Mouse (Mus musculus) C2C12 (cell line): ENCODE results near the gene Soga1. TPM values are rescaled to one million over a fixed set of nuclear protein-coding genes. Genes with fewer than 3 reads are reported as not detected.

ENCODE experiments used
- H3K27me3 ChIP-seq: one replicate; pipeline ENCODE4 v1.6.1; 2011; ENCODE audit not compliant: control insufficient read depth, insufficient read depth, insufficient read length
- H3K36me3 ChIP-seq: one replicate; pipeline ENCODE4 v1.6.1; 2011; ENCODE audit not compliant: control insufficient read depth, insufficient read depth
- H3K4me3 ChIP-seq: one replicate; pipeline ENCODE4 v1.5.1; 2011; ENCODE audit warnings: mild to moderate bottlenecking, control low read depth; ENCODE audit not compliant: poor library complexity, insufficient read depth, severe bottlenecking
- H3K79me2 ChIP-seq: one replicate; pipeline ENCODE4 v1.6.1; 2011; ENCODE audit not compliant: control insufficient read depth, insufficient read depth
- H3K79me3 ChIP-seq: one replicate; pipeline ENCODE4 v1.6.1; 2011; ENCODE audit warnings: low read depth, control low read depth
- H3ac ChIP-seq: one replicate; pipeline ENCODE3; 2011; ENCODE audit warnings: low read depth; ENCODE audit not compliant: control insufficient read depth, insufficient read length
- CEBPB ChIP-seq: IDR thresholded peaks from one replicate; pipeline ENCODE4 v1.6.1; 2011; ENCODE audit warnings: low read depth, mild to moderate bottlenecking, control low read depth, moderate library complexity
- CTCF ChIP-seq: IDR thresholded peaks from one replicate; pipeline ENCODE4 v1.5.1; 2011; ENCODE audit not compliant: control insufficient read depth, insufficient read depth, insufficient read length
- FOSL1 ChIP-seq: IDR thresholded peaks from one replicate; pipeline ENCODE4 v1.8.0; 2011; ENCODE audit warnings: mild to moderate bottlenecking, low read length; ENCODE audit not compliant: poor library complexity, insufficient read depth, severe bottlenecking
- MAX ChIP-seq: IDR thresholded peaks from one replicate; pipeline ENCODE4 v1.6.1; 2011; ENCODE audit warnings: mild to moderate bottlenecking, control low read depth
- MYOD1 ChIP-seq: IDR thresholded peaks from one replicate; pipeline ENCODE4 v1.6.1; 2011; ENCODE audit warnings: low read depth; ENCODE audit not compliant: control insufficient read depth, insufficient read length
- MYOG ChIP-seq: IDR thresholded peaks from one replicate; pipeline ENCODE4 v1.6.1; 2011; ENCODE audit not compliant: control insufficient read depth, insufficient read length; ENCODE audit errors: extremely low read depth
- USF1 ChIP-seq: IDR thresholded peaks from one replicate; pipeline ENCODE4 v1.6.1; 2011; ENCODE audit warnings: low read depth, mild to moderate bottlenecking, control low read depth, moderate library complexity
- polyA plus RNA-seq: library from polyadenylated mRNA; unstranded; fragments of >200 nt; fragmentation: generic; extraction: Trizol; gene quantifications from one replicate; pipeline ENCODE4 v1.2.1, GENCODE M21; 2012; ENCODE audit warnings: missing spikeins

The Soga1 gene
- polyA plus RNA-seq, 1 experiment, result 13.9 TPM

GRCm38 (mm10) chr2:157065879-157066226, 13.2 kb downstream of the Soga1 start:
- Histone ChIP-seq H3K4me3 (no peak overlapping the region), H3K79me3 (peaks cover 62% of the 10 kb centered on the region), H3K27me3 (no peaks in the 10 kb centered on the region), H3K36me3 (no peaks in the 10 kb centered on the region), H3ac (no peak overlapping the region), H3K79me2 (peaks cover 100% of the 10 kb centered on the region)
- TF ChIP-seq MYOD1 (no peak), CEBPB (no peak), MAX (no peak), CTCF (no peak), USF1 (no peak), MYOG (no peak), FOSL1 (no peak)

- Histone ChIP-seq H3K36me3 (peaks cover 2% of the 10 kb centered on the region), H3K79me2 (peaks cover 100% of the 10 kb centered on the region), H3K79me3 (peaks cover 62% of the 10 kb centered on the region), H3K4me3 (no peak overlapping the region), H3ac (peak overlapping the region; percentile 28), H3K27me3 (no peaks in the 10 kb centered on the region)
- TF ChIP-seq CTCF (no peak), MYOG (no peak), MYOD1 (no peak), MAX (no peak), USF1 (no peak), FOSL1 (no peak), CEBPB (no peak)
Measured at GRCm38 (mm10) chr2:157064978-157065878, 13.8 kb downstream of the Soga1 start.

- no peaks in the 10 kb centered on the region for H3K27me3 ChIP-seq
- H3ac ChIP-seq, result no peak overlapping the region
- peaks cover 94% of the 10 kb centered on the region for H3K79me2 ChIP-seq
- H3K36me3 ChIP-seq, result peaks cover 13% of the 10 kb centered on the region
- H3K4me3 ChIP-seq, result no peak overlapping the region
- peaks cover 58% of the 10 kb centered on the region for H3K79me3 ChIP-seq
- TF ChIP-seq CEBPB (no peak), CTCF (no peak), MYOG (no peak), MAX (no peak), USF1 (no peak)
Measured at GRCm38 (mm10) chr2:157064136-157064535, 14.9 kb downstream of the Soga1 start.

DNA sequence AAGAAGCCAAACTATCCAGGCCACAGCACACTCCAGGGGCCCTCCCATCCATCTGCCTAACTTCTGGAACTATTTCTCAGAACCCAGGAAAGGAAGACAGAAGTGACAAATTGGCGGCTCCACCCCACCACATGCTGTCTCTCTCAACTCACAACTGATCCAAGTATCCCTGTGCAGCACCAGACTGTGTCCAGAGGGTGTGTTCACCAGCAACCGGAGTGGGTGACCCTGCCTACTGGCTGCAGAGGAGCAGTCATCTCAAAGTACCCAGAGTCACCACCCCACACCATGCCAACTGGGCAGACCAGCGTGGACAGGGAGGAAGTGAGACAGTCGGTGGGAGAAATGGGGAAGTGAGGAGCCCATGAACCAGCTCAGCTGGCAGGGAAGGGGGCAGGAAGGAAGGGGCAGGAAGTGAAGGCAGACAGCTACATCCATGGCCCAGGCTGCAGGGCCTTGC, 15.8 kb downstream of the Soga1 start:
- TF ChIP-seq MAX, result no peak
- no peak for TF ChIP-seq FOSL1
- TF ChIP-seq CEBPB, result no peak
- no peak for TF ChIP-seq USF1
- no peak for TF ChIP-seq MYOD1
- TF ChIP-seq CTCF, result no peak
- no peak for TF ChIP-seq MYOG
- H3K36me3 ChIP-seq, result peaks cover 13% of the 10 kb centered on the region
- H3K27me3 ChIP-seq, result no peaks in the 10 kb centered on the region
- H3ac ChIP-seq, result no peak overlapping the region
- peaks cover 50% of the 10 kb centered on the region for H3K79me3 ChIP-seq
- H3K4me3 ChIP-seq, result no peak overlapping the region
- peaks cover 88% of the 10 kb centered on the region for H3K79me2 ChIP-seq

- no peaks in the 10 kb centered on the region for H3K27me3 ChIP-seq
- peaks cover 34% of the 10 kb centered on the region for H3K79me3 ChIP-seq
- H3K36me3 ChIP-seq, result peaks cover 19% of the 10 kb centered on the region
- no peak overlapping the region for H3ac ChIP-seq
- TF ChIP-seq CTCF (no peak), MYOD1 (no peak), CEBPB (no peak), FOSL1 (no peak), MYOG (no peak), MAX (no peak), USF1 (no peak)
- H3K4me3 ChIP-seq, result no peak overlapping the region
- peaks cover 76% of the 10 kb centered on the region for H3K79me2 ChIP-seq
Measured at GRCm38 (mm10) chr2:157060557-157061305, 18.3 kb downstream of the Soga1 start.
